Mouse (Mus musculus): ENCODE measurements at regions not wholly inside any gene's neighbourhood (a gene's known extent, or its start where the extent isn't known, plus 50 kb on each side); places are given as distances from the start of the nearest gene placed in this dataset.

- TF ChIP-seq CTCF (IDR thresholded peaks at IDR 0.05; ENCODE audit: insufficient read depth, low read length) (no peak), POLR2A (IDR thresholded peaks at IDR 0.05; ENCODE audit: borderline replicate concordance, extremely low read depth, low read depth, low read length) (no peak)
Measured at GRCm38 (mm10) chr2:45786787-45787186, 669.6 kb upstream of the Zeb2 start.

Measured in lung, adult 2 months (tissue).